Mouse (Mus musculus) brain, embryonic 14.5 days (tissue): ENCODE results near the gene Alg14.

Source experiments
- CTCF ChIP-seq: fragments of 200-500 bp; IDR thresholded peaks from 2 replicates; pipeline ENCODE4 v1.5.1; 2012; ENCODE audit warnings: inconsistent platforms, mild to moderate bottlenecking, moderate library complexity, borderline replicate concordance; ENCODE audit not compliant: insufficient read depth, insufficient read length; ENCODE audit errors: extremely low read depth
- POLR2A ChIP-seq: fragments of 200-500 bp; IDR thresholded peaks from 2 replicates; pipeline ENCODE4 v1.6.1; 2012; ENCODE audit warnings: mild to moderate bottlenecking, inconsistent platforms, borderline replicate concordance; ENCODE audit not compliant: poor library complexity, insufficient read depth, insufficient read length, severe bottlenecking; ENCODE audit errors: extremely low read depth

- TF ChIP-seq CTCF (no peak), POLR2A (no peak)
Observed at GRCm38 (mm10) chr3:121312979-121313378, 21.4 kb downstream of the Alg14 start.
